Mouse (Mus musculus): ENCODE measurements around the gene Gm5475. TPM values are rescaled to one million over a fixed set of nuclear protein-coding genes. Genes with fewer than 3 reads are reported as not detected.

Gm5475 gene
- polyA plus RNA-seq, 1 experiment, result 0.02 TPM

DNA sequence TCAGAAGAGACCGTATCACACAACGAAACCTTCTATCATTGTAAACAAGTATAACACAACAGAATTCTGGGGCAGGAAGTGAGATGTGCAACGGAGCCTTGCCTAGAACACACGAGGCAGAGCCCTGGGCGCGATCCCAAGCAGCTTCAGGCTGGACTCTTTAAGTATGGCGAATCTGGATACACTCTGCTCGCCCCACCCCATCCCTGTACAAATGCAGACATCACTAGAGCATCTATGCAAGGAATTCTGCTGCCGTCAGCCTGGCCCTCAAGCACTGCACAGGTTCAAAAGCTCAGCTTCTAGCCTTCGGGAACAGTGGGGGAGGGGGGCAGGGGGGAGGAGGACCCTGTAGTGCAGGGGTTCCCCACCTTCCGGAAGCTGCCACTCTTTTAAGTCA is 28.9 kb upstream of the Gm5475 start:
- Histone ChIP-seq H3ac (ENCODE audit: control insufficient read depth, insufficient read length, low read depth) (no peak overlapping the region), H3K4me3 (ENCODE audit: insufficient read depth, poor library complexity, severe bottlenecking) (no peak overlapping the region), H3K36me3 (ENCODE audit: control insufficient read depth, insufficient read depth) (peaks cover 35% of the 10 kb centered on the region), H3K79me2 (ENCODE audit: control insufficient read depth, insufficient read depth) (no peaks in the 10 kb centered on the region), H3K79me3 (ENCODE audit: low read depth) (no peaks in the 10 kb centered on the region), H3K27me3 (ENCODE audit: control insufficient read depth, insufficient read depth, insufficient read length) (no peaks in the 10 kb centered on the region)
- no peak for TF ChIP-seq FOSL1 (IDR thresholded peaks at IDR 0.05; ENCODE audit: insufficient read depth, low read length, poor library complexity, severe bottlenecking)
- no peak for TF ChIP-seq MAX (IDR thresholded peaks at IDR 0.05)
- no peak for TF ChIP-seq USF1 (IDR thresholded peaks at IDR 0.05; ENCODE audit: low read depth)

GRCm38 (mm10) chr15:100395561-100395960 is 26.4 kb upstream of the Gm5475 start:
- Histone ChIP-seq H3K36me3 (ENCODE audit: control insufficient read depth, insufficient read depth) (peaks cover 61% of the 10 kb centered on the region), H3ac (ENCODE audit: control insufficient read depth, insufficient read length, low read depth) (no peak overlapping the region), H3K4me3 (ENCODE audit: insufficient read depth, poor library complexity, severe bottlenecking) (no peak overlapping the region), H3K79me3 (ENCODE audit: low read depth) (no peaks in the 10 kb centered on the region), H3K27me3 (ENCODE audit: control insufficient read depth, insufficient read depth, insufficient read length) (no peaks in the 10 kb centered on the region), H3K79me2 (ENCODE audit: control insufficient read depth, insufficient read depth) (no peaks in the 10 kb centered on the region)
- no peak for TF ChIP-seq MYOG (IDR thresholded peaks at IDR 0.05; ENCODE audit: control insufficient read depth, extremely low read depth, insufficient read length)

DNA sequence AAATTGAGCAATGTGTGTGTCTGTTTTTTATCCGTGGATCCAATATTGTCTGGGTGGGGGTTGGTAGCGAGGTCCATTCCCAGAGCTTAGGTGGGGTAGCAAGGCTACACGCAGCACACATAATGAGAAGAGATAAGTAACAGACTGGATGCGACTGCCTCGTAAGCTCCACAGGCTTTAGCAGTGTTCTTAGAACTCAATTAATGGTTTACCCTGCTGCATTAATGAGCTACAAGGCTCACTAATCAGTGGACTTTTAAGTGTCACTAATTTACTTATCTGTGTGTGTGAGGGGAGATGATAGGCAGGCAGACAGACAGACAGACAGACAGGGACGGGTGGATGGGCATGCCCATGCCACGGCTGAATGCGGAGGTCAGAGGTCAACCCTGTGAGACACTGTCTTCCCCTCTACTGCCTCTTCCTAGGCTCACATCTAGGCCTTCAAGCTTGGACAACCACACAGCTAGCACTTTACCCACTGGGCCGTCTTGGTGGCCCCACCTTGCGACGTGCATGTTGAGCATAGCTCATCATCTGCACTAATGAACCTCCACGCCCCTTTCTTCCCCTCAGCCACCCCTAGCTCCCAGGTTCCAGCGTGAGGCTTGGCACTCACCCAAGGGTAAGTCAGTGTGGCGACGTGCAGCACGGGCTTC is 21.2 kb upstream of the Gm5475 start:
- Histone ChIP-seq H3K79me2 (ENCODE audit: control insufficient read depth, insufficient read depth) (no peaks in the 10 kb centered on the region), H3K27me3 (ENCODE audit: control insufficient read depth, insufficient read depth, insufficient read length) (no peaks in the 10 kb centered on the region), H3K36me3 (ENCODE audit: control insufficient read depth, insufficient read depth) (peaks cover 88% of the 10 kb centered on the region), H3K4me3 (ENCODE audit: insufficient read depth, poor library complexity, severe bottlenecking) (no peak overlapping the region), H3K79me3 (ENCODE audit: low read depth) (no peaks in the 10 kb centered on the region), H3ac (ENCODE audit: control insufficient read depth, insufficient read length, low read depth) (no peak overlapping the region)
- TF ChIP-seq CEBPB (IDR thresholded peaks at IDR 0.05; ENCODE audit: low read depth) (no peak), MYOD1 (IDR thresholded peaks at IDR 0.05; ENCODE audit: control insufficient read depth, insufficient read length, low read depth) (no peak), CTCF (IDR thresholded peaks at IDR 0.05; ENCODE audit: control insufficient read depth, insufficient read depth, insufficient read length) (no peak)

- Histone ChIP-seq H3K79me3 (ENCODE audit: low read depth) (no peaks in the 10 kb centered on the region), H3K27me3 (ENCODE audit: control insufficient read depth, insufficient read depth, insufficient read length) (no peaks in the 10 kb centered on the region), H3K36me3 (ENCODE audit: control insufficient read depth, insufficient read depth) (peaks cover 91% of the 10 kb centered on the region), H3K4me3 (ENCODE audit: insufficient read depth, poor library complexity, severe bottlenecking) (no peak overlapping the region), H3K79me2 (ENCODE audit: control insufficient read depth, insufficient read depth) (no peaks in the 10 kb centered on the region), H3ac (ENCODE audit: control insufficient read depth, insufficient read length, low read depth) (no peak overlapping the region)
- no peak for TF ChIP-seq USF1 (IDR thresholded peaks at IDR 0.05; ENCODE audit: low read depth)
- no peak for TF ChIP-seq MAX (IDR thresholded peaks at IDR 0.05)
- no peak for TF ChIP-seq MYOD1 (IDR thresholded peaks at IDR 0.05; ENCODE audit: control insufficient read depth, insufficient read length, low read depth)
- no peak for TF ChIP-seq FOSL1 (IDR thresholded peaks at IDR 0.05; ENCODE audit: insufficient read depth, low read length, poor library complexity, severe bottlenecking)
Observed at GRCm38 (mm10) chr15:100401811-100402210, 20.1 kb upstream of the Gm5475 start.

GRCm38 (mm10) chr15:100402347-100402746 is 19.6 kb upstream of the Gm5475 start:
- no peak overlapping the region for H3ac ChIP-seq (ENCODE audit: control insufficient read depth, insufficient read length, low read depth)
- no peaks in the 10 kb centered on the region for H3K79me2 ChIP-seq (ENCODE audit: control insufficient read depth, insufficient read depth)
- no peak for TF ChIP-seq FOSL1 (IDR thresholded peaks at IDR 0.05; ENCODE audit: insufficient read depth, low read length, poor library complexity, severe bottlenecking)
- no peak for TF ChIP-seq MYOG (IDR thresholded peaks at IDR 0.05; ENCODE audit: control insufficient read depth, extremely low read depth, insufficient read length)
- no peak for TF ChIP-seq MYOD1 (IDR thresholded peaks at IDR 0.05; ENCODE audit: control insufficient read depth, insufficient read length, low read depth)
- no peak for TF ChIP-seq CEBPB (IDR thresholded peaks at IDR 0.05; ENCODE audit: low read depth)
- TF ChIP-seq USF1 (IDR thresholded peaks at IDR 0.05; ENCODE audit: low read depth), result no peak
- no peak for TF ChIP-seq MAX (IDR thresholded peaks at IDR 0.05)
- TF ChIP-seq CTCF (IDR thresholded peaks at IDR 0.05; ENCODE audit: control insufficient read depth, insufficient read depth, insufficient read length), result no peak
- no peaks in the 10 kb centered on the region for H3K27me3 ChIP-seq (ENCODE audit: control insufficient read depth, insufficient read depth, insufficient read length)
- no peaks in the 10 kb centered on the region for H3K79me3 ChIP-seq (ENCODE audit: low read depth)
- peaks cover 86% of the 10 kb centered on the region for H3K36me3 ChIP-seq (ENCODE audit: control insufficient read depth, insufficient read depth)
- no peak overlapping the region for H3K4me3 ChIP-seq (ENCODE audit: insufficient read depth, poor library complexity, severe bottlenecking)

DNA sequence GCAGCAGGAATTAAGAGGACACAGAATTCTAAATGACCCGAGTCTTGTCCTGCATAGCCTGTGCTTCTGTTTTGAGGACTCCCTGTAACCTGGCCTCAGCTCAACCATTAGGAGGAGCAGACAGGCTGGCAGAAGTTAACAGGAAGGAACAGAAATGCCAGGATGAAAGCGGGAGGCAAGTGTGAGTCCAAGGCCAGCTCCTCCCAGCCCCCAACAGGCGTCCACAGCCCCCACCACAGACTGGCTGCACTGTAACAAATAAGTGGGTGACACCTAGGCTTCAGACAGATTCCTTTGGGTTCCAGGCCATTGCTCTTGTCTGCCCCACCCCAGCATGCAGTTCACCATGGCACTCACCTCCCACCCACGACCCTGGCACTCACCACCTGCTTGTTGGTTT is 19.1 kb upstream of the Gm5475 start:
- H3K4me3 ChIP-seq (ENCODE audit: insufficient read depth, poor library complexity, severe bottlenecking), result no peak overlapping the region
- TF ChIP-seq CEBPB (IDR thresholded peaks at IDR 0.05; ENCODE audit: low read depth) (no peak), CTCF (IDR thresholded peaks at IDR 0.05; ENCODE audit: control insufficient read depth, insufficient read depth, insufficient read length) (no peak), MAX (IDR thresholded peaks at IDR 0.05) (no peak), FOSL1 (IDR thresholded peaks at IDR 0.05; ENCODE audit: insufficient read depth, low read length, poor library complexity, severe bottlenecking) (no peak), USF1 (IDR thresholded peaks at IDR 0.05; ENCODE audit: low read depth) (no peak), MYOD1 (IDR thresholded peaks at IDR 0.05; ENCODE audit: control insufficient read depth, insufficient read length, low read depth) (no peak), MYOG (IDR thresholded peaks at IDR 0.05; ENCODE audit: control insufficient read depth, extremely low read depth, insufficient read length) (no peak)
- no peaks in the 10 kb centered on the region for H3K79me3 ChIP-seq (ENCODE audit: low read depth)
- H3K36me3 ChIP-seq (ENCODE audit: control insufficient read depth, insufficient read depth), result peaks cover 83% of the 10 kb centered on the region
- H3ac ChIP-seq (ENCODE audit: control insufficient read depth, insufficient read length, low read depth), result no peak overlapping the region
- no peaks in the 10 kb centered on the region for H3K79me2 ChIP-seq (ENCODE audit: control insufficient read depth, insufficient read depth)
- no peaks in the 10 kb centered on the region for H3K27me3 ChIP-seq (ENCODE audit: control insufficient read depth, insufficient read depth, insufficient read length)

All from C2C12 (cell line).